Mouse (Mus musculus) intestine, postnatal 0 days (tissue): ENCODE results near the gene Zfp451. TPM values are rescaled to one million over a fixed set of nuclear protein-coding genes. Genes with fewer than 3 reads are reported as not detected.
A peak's percentile ranks its signal among the peaks of the same experiment; 100 is the strongest.

Source experiments
- ATAC-seq: fragments of 200-750 bp; cut with Nextera tagmentation; 2 replicates; pipeline ENCODE4 v1.8.0; 2017; ENCODE audit warnings: mild to moderate bottlenecking, moderate TSS enrichment, moderate library complexity
- H3K27ac ChIP-seq: fragments of 300-500 bp; sonication (generic); 2 replicates; pipeline ENCODE4 v1.5.1; 2014; ENCODE audit warnings: mild to moderate bottlenecking, low read depth, low read length, moderate library complexity
- H3K27me3 ChIP-seq: fragments of 300-500 bp; sonication (generic); replicated peaks from 2 replicates; pipeline ENCODE4 v1.6.1; 2014; ENCODE audit warnings: low read length, mixed read lengths; ENCODE audit not compliant: control insufficient read depth, insufficient read depth
- H3K36me3 ChIP-seq: fragments of 300-500 bp; sonication (generic); 2 replicates; pipeline ENCODE4 v1.6.1; 2014; ENCODE audit warnings: mild to moderate bottlenecking, moderate library complexity; ENCODE audit not compliant: control insufficient read depth, insufficient read depth
- H3K4me1 ChIP-seq: fragments of 300-500 bp; sonication (generic); replicated peaks from 2 replicates; pipeline ENCODE4 v1.6.1; 2014; ENCODE audit warnings: antibody characterized with exemption, low read length, mixed read lengths; ENCODE audit not compliant: control insufficient read depth, insufficient read depth
- H3K4me2 ChIP-seq: fragments of 300-500 bp; sonication (generic); replicated peaks from 2 replicates; pipeline ENCODE4 v1.6.1; 2014; ENCODE audit warnings: low read depth, mild to moderate bottlenecking, moderate library complexity
- H3K4me3 ChIP-seq: fragments of 300-500 bp; sonication (generic); 2 replicates; pipeline ENCODE4 v1.5.1; 2014; ENCODE audit warnings: low read depth, low read length
- H3K9ac ChIP-seq: fragments of 300-500 bp; sonication (generic); 2 replicates; pipeline ENCODE4 v1.6.1; 2014; ENCODE audit warnings: mild to moderate bottlenecking, low read depth, low read length
- H3K9me3 ChIP-seq: fragments of 300-500 bp; sonication (generic); 2 replicates; pipeline ENCODE4 v1.6.1; 2016; ENCODE audit warnings: mixed run types; ENCODE audit not compliant: control insufficient read depth
- CTCF ChIP-seq: sonication (generic); IDR thresholded peaks from 2 replicates; pipeline ENCODE4 v1.5.1; 2016; ENCODE audit warnings: low read depth, mild to moderate bottlenecking, control low read depth, antibody characterized with exemption, moderate library complexity
- WGBS: fragments of 180-500 bp; shearing (Covaris S2); extraction: QIAGEN DNeasy Blood & Tissue Kit; methylation state at CpG from one replicate; pipeline ENCODE4 v1.1.7; 2014; 5-methylcytosine and 5-hydroxymethylcytosine counted together
- polyA plus RNA-seq: library from polyadenylated mRNA; unstranded; fragments of >200 nt; fragmentation: Nextera tagmentation; extraction: Ambion mirVana; gene quantifications from 2 replicates; pipeline ENCODE4 v1.2.1, GENCODE M21; 2015

The Zfp451 gene
- polyA plus RNA-seq, 1 experiment from 2014 or later: 5.9 TPM

- no peak for ATAC-seq
- Histone ChIP-seq H3K4me1 (no peaks in the 10 kb centered on the region), H3K4me3 (no peak overlapping the region), H3K36me3 (peaks cover 23% of the 10 kb centered on the region; the same call in 1 of the 2 replicates), H3K9ac (no peak overlapping the region), H3K4me2 (no peak overlapping the region), H3K27me3 (no peaks in the 10 kb centered on the region), H3K27ac (no peak overlapping the region), H3K9me3 (no peaks in the 10 kb centered on the region)
- 20% methylated on average over 8 of the region's 8 CpGs for WGBS
- TF ChIP-seq CTCF: peak; percentile 84
Measured at GRCm38 (mm10) chr1:33742903-33743302, 71.5 kb downstream of the Zfp451 start.

- Histone ChIP-seq H3K4me1 (no peaks in the 10 kb centered on the region), H3K4me3 (no peak overlapping the region), H3K36me3 (peaks cover 47% of the 10 kb centered on the region), H3K9me3 (no peaks in the 10 kb centered on the region), H3K9ac (no peak overlapping the region), H3K4me2 (no peak overlapping the region), H3K27me3 (no peaks in the 10 kb centered on the region), H3K27ac (no peak overlapping the region)
- peak; percentile 99 for TF ChIP-seq CTCF
- 31% methylated on average over 12 of the region's 12 CpGs for WGBS
- peak; percentile 71 for ATAC-seq
Measured at GRCm38 (mm10) chr1:33739302-33739701, 75.1 kb downstream of the Zfp451 start.

DNA sequence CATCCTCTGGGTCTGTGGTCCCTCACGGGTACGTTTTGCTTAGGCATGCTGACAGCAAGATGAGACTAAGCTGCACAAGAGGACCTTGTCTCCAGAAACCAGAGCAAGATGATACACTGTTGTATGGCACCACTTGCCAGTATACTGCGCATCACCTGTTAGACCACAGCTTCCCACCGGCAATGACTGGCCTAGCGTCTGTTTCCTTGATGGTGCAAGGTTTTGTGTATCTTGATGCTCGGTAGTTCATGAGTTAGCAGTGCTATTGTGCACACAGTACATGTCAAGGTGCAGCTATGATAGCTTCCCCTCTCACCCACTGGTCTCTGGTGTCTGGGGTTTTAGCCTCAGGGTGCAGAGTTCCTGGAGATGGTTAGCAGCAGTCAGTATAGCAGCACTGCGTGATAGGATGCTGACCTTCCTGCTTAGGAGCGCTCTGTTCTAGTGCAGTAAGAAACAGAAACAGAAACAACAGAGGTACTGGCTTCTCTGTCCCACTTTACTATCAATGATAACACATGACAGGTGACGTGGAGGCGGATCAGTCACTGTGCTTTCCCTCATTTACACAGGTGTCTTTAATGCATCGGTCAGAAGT, 75.6 kb downstream of the Zfp451 start:
- ATAC-seq: peak; percentile 55
- TF ChIP-seq CTCF: no peak
- 81% methylated on average over 11 of the region's 11 CpGs for WGBS
- Histone ChIP-seq H3K36me3 (peaks cover 44% of the 10 kb centered on the region), H3K9me3 (no peaks in the 10 kb centered on the region), H3K4me2 (no peak overlapping the region), H3K27me3 (no peaks in the 10 kb centered on the region), H3K9ac (no peak overlapping the region), H3K27ac (no peak overlapping the region), H3K4me1 (no peaks in the 10 kb centered on the region), H3K4me3 (no peak overlapping the region)

DNA sequence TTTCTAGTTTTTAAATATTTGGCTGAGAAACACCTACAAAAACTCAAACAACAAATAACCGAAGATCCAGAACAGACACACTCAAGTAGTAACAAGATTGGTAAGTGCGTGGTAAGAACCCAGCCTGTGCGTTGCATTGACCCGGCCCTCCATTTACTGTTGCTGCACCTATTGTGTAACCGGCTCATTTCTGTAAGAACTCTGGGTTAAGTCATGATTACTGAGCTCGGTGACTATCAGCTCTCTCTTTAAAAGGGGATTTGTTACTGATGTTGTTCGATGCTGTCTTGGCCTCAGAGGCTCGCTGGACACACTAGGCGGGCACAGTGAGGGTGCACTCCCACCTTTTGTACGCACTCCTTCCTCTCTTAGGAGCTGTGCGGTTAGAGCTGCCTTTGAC, 76.1 kb downstream of the Zfp451 start:
- no peak overlapping the region for H3K4me2 ChIP-seq
- H3K4me1 ChIP-seq: no peaks in the 10 kb centered on the region
- H3K9ac ChIP-seq: no peak overlapping the region
- no peak overlapping the region for H3K27ac ChIP-seq
- no peak overlapping the region for H3K4me3 ChIP-seq
- no peaks in the 10 kb centered on the region for H3K27me3 ChIP-seq
- no peak for ATAC-seq
- H3K36me3 ChIP-seq: peaks cover 44% of the 10 kb centered on the region
- no peak for TF ChIP-seq CTCF
- 92% methylated on average over 11 of the region's 11 CpGs for WGBS
- no peaks in the 10 kb centered on the region for H3K9me3 ChIP-seq

DNA sequence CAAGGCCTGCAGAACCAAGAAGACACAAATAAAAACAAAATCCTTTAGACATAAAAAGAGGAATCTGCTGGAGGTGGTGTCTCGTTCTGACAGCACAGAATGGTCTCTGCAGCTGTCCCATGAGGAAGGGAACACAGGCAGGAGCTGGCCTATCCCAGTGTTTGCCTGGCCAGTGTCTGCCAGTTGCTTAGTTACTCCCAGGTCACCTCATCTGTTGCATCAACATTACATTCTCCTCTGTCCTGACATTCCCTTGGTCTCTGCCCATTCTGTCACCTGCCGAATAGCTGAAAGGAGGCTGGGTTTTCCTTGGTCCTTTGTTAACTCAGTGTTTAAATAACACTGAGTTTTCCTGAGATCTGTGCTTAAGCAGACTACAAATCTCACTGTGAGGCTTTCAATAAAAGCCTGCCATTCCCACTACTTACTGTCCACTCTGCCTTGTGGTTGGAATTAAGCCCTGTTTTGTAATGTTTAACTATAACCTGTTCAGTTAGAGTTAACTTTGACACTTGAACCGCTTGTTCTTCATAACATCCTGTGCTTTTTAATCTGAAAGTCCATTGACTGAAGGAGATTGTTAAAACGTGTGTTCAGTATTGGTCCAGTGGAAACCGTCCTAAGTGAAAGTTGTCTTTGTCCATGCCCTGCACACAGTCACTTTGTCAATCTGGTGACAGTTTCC, 80.3 kb downstream of the Zfp451 start:
- Histone ChIP-seq H3K4me2 (no peak overlapping the region), H3K36me3 (peaks cover 42% of the 10 kb centered on the region), H3K27ac (no peak overlapping the region), H3K4me1 (no peaks in the 10 kb centered on the region), H3K9me3 (no peaks in the 10 kb centered on the region), H3K9ac (no peak overlapping the region), H3K4me3 (no peak overlapping the region), H3K27me3 (no peaks in the 10 kb centered on the region)
- WGBS: 58% methylated on average over 5 of the region's 5 CpGs
- ATAC-seq: no peak
- no peak for TF ChIP-seq CTCF

- no peak for ATAC-seq
- Histone ChIP-seq H3K27me3 (no peaks in the 10 kb centered on the region), H3K27ac (no peak overlapping the region), H3K9me3 (no peaks in the 10 kb centered on the region), H3K4me1 (no peaks in the 10 kb centered on the region), H3K9ac (no peak overlapping the region), H3K4me3 (no peak overlapping the region), H3K4me2 (no peak overlapping the region), H3K36me3 (peaks cover 37% of the 10 kb centered on the region)
- no peak for TF ChIP-seq CTCF
- WGBS: 72% methylated on average over 9 of the region's 9 CpGs
Measured at GRCm38 (mm10) chr1:33733044-33733443, 81.4 kb downstream of the Zfp451 start.
